Mouse (Mus musculus) regulatory T cell (primary cell): ENCODE data around the gene Btbd19.

Source experiments
- in situ Hi-C: fragments of 300-600 bp; cut with MboI, MseI; formaldehyde crosslinking; loops from one replicate; pipeline ENCODE4 v1.15.1; 2025; ENCODE audit warnings: high pct_unique_total_duplicates

Gene Btbd19

DNA sequence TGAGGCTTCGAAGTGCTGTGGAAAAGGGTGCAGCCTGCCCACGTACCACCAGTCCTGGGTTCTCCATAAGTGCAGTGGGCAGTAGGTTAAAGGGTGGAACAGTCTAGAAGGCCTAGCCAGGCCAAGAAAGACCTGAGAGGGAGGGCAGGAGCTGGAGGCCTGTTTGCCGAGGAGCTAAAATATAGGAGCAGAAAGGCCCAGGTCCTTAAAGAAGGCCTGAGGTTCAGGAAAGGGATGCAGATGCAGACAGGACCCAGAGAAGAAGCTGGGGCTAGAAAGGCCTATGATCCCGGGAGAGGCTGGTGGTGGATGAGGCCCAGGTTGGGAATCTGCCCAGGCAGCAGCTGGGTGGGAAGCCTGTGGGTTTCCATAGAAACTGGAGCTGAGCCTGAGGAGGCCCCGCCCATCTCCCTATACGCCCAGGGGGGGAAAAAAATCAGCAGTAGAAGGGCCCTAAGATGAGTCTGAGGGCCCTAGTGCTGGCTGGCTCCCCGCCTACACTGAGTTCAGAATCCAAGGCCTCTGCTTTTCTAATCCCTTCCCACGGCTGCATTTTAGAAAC, at the start of gene Btbd19:
Btbd19 (minus strand) TSS at position 378 of the 562 bp plus-strand sequence.
- in situ Hi-C loops, result loop anchor here (25.0 kb wide), 1 partner anchor 1987 kb away; the partner anchor contains the start of gene Slc2a1

- in situ Hi-C loops, result no loop called here
These were observed 44.4 kb upstream of the Btbd19 start for GRCm38 (mm10) chr4:117169936-117170335.

DNA sequence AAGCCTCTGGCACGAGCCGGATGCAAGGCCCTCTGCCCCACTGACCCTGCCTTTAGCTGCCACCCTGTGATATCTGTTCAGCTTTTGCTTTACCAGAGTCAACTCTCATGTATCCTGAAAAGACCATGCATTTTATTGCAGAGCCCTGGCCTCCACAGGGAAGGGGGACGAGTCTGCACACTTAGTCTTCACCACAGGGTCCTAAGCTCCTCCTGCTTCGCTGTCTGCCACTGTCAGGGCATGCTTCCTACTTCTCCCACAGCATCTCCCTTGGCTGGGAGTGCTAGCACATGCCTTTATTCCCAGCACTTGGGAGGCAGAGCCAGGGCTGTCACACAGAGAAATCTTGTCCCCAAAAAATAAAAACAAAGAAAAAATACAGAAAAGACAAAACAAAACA, 35.7 kb upstream of the Btbd19 start:
- in situ Hi-C loops, result no loop called here

- in situ Hi-C loops, result no loop called here
These were observed 34.1 kb upstream of the Btbd19 start for GRCm38 (mm10) chr4:117159666-117160065.

GRCm38 (mm10) chr4:117156372-117156771, 30.8 kb upstream of the Btbd19 start:
- in situ Hi-C loops, result no loop called here

GRCm38 (mm10) chr4:117155792-117156355, 30.3 kb upstream of the Btbd19 start, which contains the start of gene Rps8:
Gene Rps8 (minus strand): TSS chr4:117156243.
- in situ Hi-C loops, result no loop called here

- in situ Hi-C loops, result no loop called here
These were observed 29.7 kb upstream of the Btbd19 start for GRCm38 (mm10) chr4:117155020-117155791.

DNA sequence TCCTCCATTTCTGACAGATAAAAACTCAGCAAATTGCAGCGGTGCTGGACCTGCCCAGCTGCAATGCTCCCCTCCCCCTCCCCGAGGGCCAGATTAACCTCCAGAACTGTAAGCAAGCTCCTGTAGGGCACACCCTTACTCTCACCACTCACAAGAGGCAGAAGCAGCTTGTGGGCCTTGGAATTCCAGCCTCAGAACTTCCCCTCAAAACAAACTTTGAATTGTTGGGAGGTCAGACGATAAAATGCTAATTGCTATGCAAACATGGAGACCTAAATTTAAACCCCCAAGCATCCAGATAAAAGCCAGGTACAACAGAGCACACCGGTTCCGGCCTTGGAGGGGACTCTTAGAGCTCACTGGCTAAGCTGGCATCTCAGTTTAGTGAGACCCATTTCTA, 27.2 kb upstream of the Btbd19 start:
- in situ Hi-C loops, result no loop called here

DNA sequence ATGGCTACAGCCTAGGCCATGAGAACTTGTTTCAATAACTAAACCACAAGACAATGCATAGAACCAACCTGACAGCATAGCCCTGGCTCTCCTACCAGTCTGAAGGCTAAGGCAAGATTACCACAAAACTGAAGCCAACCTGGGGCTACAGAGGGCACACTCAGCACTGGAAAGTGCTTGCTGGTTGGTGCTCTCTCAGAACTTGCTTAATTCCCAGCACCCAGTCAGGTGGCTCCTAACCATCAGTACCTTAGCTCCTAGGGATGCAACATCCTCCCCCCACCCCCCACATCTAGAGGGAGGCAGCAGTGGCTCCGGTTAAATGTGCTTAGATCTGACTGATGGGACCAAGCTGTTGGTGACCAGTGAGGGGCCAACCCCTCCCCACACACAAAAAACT, 25.9 kb upstream of the Btbd19 start:
- in situ Hi-C loops, result no loop called here

GRCm38 (mm10) chr4:117150212-117150733, 24.7 kb upstream of the Btbd19 start:
- in situ Hi-C loops, result no loop called here

DNA sequence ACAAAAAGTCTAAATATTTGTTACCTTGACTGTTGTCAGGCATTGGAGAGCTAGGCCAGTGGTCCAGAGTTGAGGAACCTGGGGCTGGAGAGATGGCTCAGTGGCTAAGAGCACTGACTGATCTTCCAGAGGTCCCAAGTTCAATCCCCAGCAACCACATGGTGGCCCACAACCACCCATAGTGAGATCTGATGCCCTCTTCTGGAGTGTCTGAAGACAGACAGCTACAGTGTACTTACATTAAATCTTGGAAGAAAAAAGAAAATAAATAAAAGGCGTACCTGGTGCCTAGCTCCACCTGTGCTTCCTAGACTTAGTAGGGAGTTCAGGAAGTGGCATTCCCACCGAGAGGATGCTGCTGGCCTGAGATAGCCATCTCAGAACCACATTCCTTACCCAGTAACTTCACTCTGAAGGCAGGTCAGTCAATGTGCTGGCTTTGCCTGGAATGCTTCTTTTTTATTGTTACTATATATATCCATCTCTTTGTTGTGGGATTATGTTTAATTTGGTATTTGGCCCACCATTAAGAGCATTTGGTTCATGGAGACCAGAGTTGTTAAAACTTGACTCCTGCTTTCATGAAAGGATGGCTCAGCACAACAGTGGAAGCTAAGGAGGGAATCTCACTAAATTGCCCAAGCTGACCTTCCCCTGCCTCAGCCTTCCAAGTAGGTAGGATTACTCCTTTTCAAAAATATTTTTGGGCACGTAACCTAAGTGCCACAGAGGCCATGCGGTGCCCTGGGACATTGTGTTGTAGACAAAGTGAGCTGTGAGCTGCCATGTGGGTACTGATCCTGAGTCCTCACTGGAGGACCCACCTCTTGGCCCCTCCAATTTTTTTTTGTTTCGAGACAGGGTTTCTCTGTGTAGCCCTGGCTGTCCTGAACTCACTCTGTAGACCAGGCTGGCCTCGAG, 24.0 kb upstream of the Btbd19 start:
- in situ Hi-C loops, result loop anchor here (25.0 kb wide), 1 partner anchor 1963 kb away; the partner anchor contains the start of gene Slc2a1

DNA sequence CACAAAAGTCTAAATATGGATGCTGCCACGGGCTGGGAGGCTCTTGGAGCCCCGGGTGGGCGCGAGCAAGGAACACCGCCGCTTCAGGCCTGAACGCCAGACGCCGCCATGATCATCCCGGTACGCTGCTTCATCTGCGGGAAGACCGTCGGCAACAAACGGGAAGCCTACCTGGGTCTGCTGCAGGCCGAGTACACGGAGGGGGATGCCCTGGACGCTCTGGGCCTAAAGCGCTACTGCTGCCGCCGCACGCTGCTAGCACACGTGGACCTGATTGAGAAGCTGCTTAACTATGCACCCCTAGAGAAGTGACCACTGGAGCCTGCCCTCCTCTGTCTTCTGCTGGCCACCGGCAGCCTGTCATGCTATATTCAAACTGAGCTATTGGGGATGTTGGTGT, 23.3 kb upstream of the Btbd19 start:
- in situ Hi-C loops, result loop anchor here (25.0 kb wide), 1 partner anchor 1963 kb away; the partner anchor contains the start of gene Slc2a1

- in situ Hi-C loops, result loop anchor here (25.0 kb wide), 1 partner anchor 1964 kb away; the partner anchor contains the start of gene Slc2a1
These were observed 22.7 kb upstream of the Btbd19 start for GRCm38 (mm10) chr4:117148047-117148713.

GRCm38 (mm10) chr4:117146176-117146575, 20.7 kb upstream of the Btbd19 start:
- in situ Hi-C loops, result loop anchor here (25.0 kb wide), 1 partner anchor 1966 kb away; the partner anchor contains the start of gene Slc2a1

DNA sequence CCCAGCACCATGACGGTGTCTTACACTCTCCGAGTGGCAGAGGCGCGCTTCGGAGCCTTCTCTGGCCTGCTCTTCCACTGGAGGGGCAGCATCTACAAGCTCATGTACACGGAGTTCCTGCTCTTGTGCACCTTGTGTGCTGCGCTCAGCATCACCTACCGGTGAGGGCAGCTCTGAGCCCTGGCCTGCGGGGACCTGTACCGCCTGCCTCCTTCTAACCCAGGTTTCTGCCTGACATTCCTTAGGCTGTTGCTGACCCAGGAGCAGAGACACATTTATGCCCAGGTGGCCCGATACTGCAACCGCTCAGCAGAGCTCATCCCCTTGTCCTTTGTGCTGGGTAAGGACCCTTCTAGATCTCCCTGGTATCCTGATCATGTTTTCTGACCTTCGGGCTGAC, 19.7 kb upstream of the Btbd19 start:
- in situ Hi-C loops, result loop anchor here (25.0 kb wide), 1 partner anchor 1967 kb away; the partner anchor contains the start of gene Slc2a1

GRCm38 (mm10) chr4:117143023-117143422, 17.5 kb upstream of the Btbd19 start:
- in situ Hi-C loops, result loop anchor here (5.0 to 25.0 kb wide), 2 partner anchors 146 to 1969 kb away; partner anchors contain the start of genes Hectd3 and Slc2a1

DNA sequence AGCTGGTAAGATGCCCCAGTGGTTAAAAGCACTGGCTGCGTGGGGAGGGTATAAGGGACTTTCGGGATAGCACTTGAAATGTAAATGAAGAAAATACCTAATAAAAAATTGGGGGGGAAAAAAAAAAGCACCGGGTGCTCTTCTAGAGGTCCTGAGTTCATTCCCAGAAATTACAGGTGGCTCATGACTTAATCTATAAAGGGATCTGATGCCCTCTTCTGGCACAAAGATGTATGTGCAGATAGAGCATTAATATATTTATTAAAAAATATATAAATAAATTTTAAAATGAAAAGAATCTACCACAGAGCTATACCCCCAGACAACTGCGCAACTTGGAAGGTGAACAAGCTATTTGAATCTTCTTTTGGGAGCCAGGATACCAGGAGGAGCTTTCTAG, 15.1 kb upstream of the Btbd19 start:
- in situ Hi-C loops, result loop anchor here (5.0 to 25.0 kb wide), 2 partner anchors 143 to 1972 kb away; partner anchors contain the start of genes Hectd3 and Slc2a1

DNA sequence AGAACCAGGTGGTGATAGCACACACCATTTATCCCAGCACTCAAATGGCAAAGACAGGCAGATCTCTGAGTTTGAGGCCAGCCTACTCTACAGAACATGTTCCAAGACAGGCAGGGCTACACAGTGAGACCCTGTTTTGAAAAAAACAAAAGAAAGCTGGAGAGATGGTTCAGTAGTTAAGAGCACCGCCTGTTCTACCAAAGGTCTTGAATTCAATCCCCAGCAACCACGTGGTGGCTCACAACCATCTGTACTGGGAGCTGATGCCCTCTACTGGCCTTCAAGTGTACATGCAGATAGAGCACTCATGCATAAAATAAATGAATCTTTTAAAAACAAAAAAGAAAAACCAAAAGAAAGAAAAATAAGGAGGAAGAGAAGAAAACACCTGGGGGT, 13.7 kb upstream of the Btbd19 start:
- in situ Hi-C loops, result loop anchor here (25.0 kb wide), 1 partner anchor 1973 kb away; the partner anchor contains the start of gene Slc2a1

GRCm38 (mm10) chr4:117138295-117139216, 13.0 kb upstream of the Btbd19 start:
- in situ Hi-C loops, result loop anchor here (25.0 kb wide), 1 partner anchor 1974 kb away; the partner anchor contains the start of gene Slc2a1
